Mouse (Mus musculus) heart, embryonic 11.5 days (tissue): ENCODE data around the gene Polr2f. TPM values are rescaled to one million over a fixed set of nuclear protein-coding genes. Genes with fewer than 3 reads are reported as not detected.

Experiments used
- ATAC-seq: fragments of 200-750 bp; cut with Nextera tagmentation; replicated peaks from 2 replicates; pipeline ENCODE4 v1.8.0; 2017; ENCODE audit warnings: moderate library complexity; ENCODE audit not compliant: insufficient number of reproducible peaks, low FRiP score, low TSS enrichment
- H3K27ac ChIP-seq: fragments of 300-500 bp; sonication (generic); 2 replicates; pipeline ENCODE4 v1.5.1; 2014; ENCODE audit warnings: mild to moderate bottlenecking, low read depth, low read length
- H3K27me3 ChIP-seq: fragments of 300-500 bp; sonication (generic); 2 replicates; pipeline ENCODE4 v1.6.1; 2014; ENCODE audit warnings: mild to moderate bottlenecking, low read length, mixed read lengths; ENCODE audit not compliant: control insufficient read depth, insufficient read depth
- H3K36me3 ChIP-seq: fragments of 300-500 bp; sonication (generic); 2 replicates; pipeline ENCODE4 v1.6.1; 2014; ENCODE audit warnings: mild to moderate bottlenecking, low read length, moderate library complexity, mixed read lengths; ENCODE audit not compliant: control insufficient read depth, insufficient read depth
- H3K4me1 ChIP-seq: fragments of 300-500 bp; sonication (generic); 2 replicates; pipeline ENCODE4 v1.6.1; 2014; ENCODE audit warnings: low read length; ENCODE audit not compliant: control insufficient read depth, insufficient read depth
- H3K4me2 ChIP-seq: fragments of 300-500 bp; sonication (generic); 2 replicates; pipeline ENCODE4 v1.6.1; 2014; ENCODE audit warnings: mild to moderate bottlenecking, moderate library complexity
- H3K4me3 ChIP-seq: fragments of 300-500 bp; sonication (generic); 2 replicates; pipeline ENCODE4 v1.5.1; 2014; ENCODE audit warnings: low read depth, low read length
- H3K9ac ChIP-seq: fragments of 300-500 bp; sonication (generic); 2 replicates; pipeline ENCODE4 v1.6.1; 2014; ENCODE audit warnings: mild to moderate bottlenecking, low read depth, low read length, moderate library complexity
- H3K9me3 ChIP-seq: fragments of 300-500 bp; sonication (generic); replicated peaks from 2 replicates; pipeline ENCODE4 v1.6.1; 2016; ENCODE audit warnings: low read length; ENCODE audit not compliant: control insufficient read depth
- WGBS: fragments of 180-500 bp; shearing (Covaris S2); extraction: QIAGEN DNeasy Blood & Tissue Kit; methylation state at CpG from one replicate; pipeline ENCODE4 v1.1.7; 2014; ENCODE audit not compliant: insufficient replicate concordance; 5-methylcytosine and 5-hydroxymethylcytosine counted together
- polyA plus RNA-seq: library from polyadenylated mRNA; unstranded; fragments of >200 nt; fragmentation: Nextera tagmentation; extraction: Ambion mirVana; gene quantifications from 2 replicates; pipeline ENCODE4 v1.2.1, GENCODE M21; 2014

The Polr2f gene
- polyA plus RNA-seq, 1 experiment from 2014 or later: 297 TPM

GRCm38 (mm10) chr15:79124331-79124875, 16.4 kb upstream of the Polr2f start:
- no peak for ATAC-seq
- no peak overlapping the region for H3K9ac ChIP-seq
- no peaks in the 10 kb centered on the region for H3K27me3 ChIP-seq
- H3K9me3 ChIP-seq: no peaks in the 10 kb centered on the region
- H3K4me1 ChIP-seq: peaks cover 8% of the 10 kb centered on the region
- 77% methylated on average over 10 of the region's 10 CpGs for WGBS
- H3K4me2 ChIP-seq: no peak overlapping the region
- H3K4me3 ChIP-seq: no peak overlapping the region
- H3K27ac ChIP-seq: peak overlapping the region; percentile 65
- peaks cover 60% of the 10 kb centered on the region for H3K36me3 ChIP-seq

- no peaks in the 10 kb centered on the region for H3K27me3 ChIP-seq
- no peak for ATAC-seq
- no peak overlapping the region for H3K9ac ChIP-seq
- H3K4me3 ChIP-seq: no peak overlapping the region
- H3K36me3 ChIP-seq: peaks cover 74% of the 10 kb centered on the region
- H3K27ac ChIP-seq: no peak overlapping the region
- H3K4me1 ChIP-seq: peaks cover 8% of the 10 kb centered on the region
- H3K4me2 ChIP-seq: no peak overlapping the region
- 76% methylated on average over 13 of the region's 13 CpGs for WGBS
- H3K9me3 ChIP-seq: no peaks in the 10 kb centered on the region
These were observed 14.4 kb upstream of the Polr2f start for GRCm38 (mm10) chr15:79126217-79126932.

- Histone ChIP-seq H3K4me2 (no peak overlapping the region), H3K27me3 (no peaks in the 10 kb centered on the region), H3K36me3 (peaks cover 81% of the 10 kb centered on the region), H3K27ac (no peak overlapping the region), H3K4me1 (peaks cover 8% of the 10 kb centered on the region), H3K9ac (no peak overlapping the region), H3K4me3 (no peak overlapping the region), H3K9me3 (no peaks in the 10 kb centered on the region)
- WGBS: 91% methylated on average over 12 of the region's 12 CpGs
- no peak for ATAC-seq
These were observed 13.7 kb upstream of the Polr2f start for GRCm38 (mm10) chr15:79127101-79127500.

- no peak for ATAC-seq
- H3K36me3 ChIP-seq: peaks cover 83% of the 10 kb centered on the region
- WGBS: 93% methylated on average over 5 of the region's 5 CpGs
- H3K4me2 ChIP-seq: no peak overlapping the region
- no peak overlapping the region for H3K4me3 ChIP-seq
- no peaks in the 10 kb centered on the region for H3K27me3 ChIP-seq
- H3K4me1 ChIP-seq: peaks cover 8% of the 10 kb centered on the region
- H3K9ac ChIP-seq: no peak overlapping the region
- no peaks in the 10 kb centered on the region for H3K9me3 ChIP-seq
- H3K27ac ChIP-seq: no peak overlapping the region
These were observed 12.6 kb upstream of the Polr2f start for GRCm38 (mm10) chr15:79128208-79128607.

- Histone ChIP-seq H3K4me1 (no peaks in the 10 kb centered on the region; the same call in none of the 2 replicates), H3K36me3 (peaks cover 79% of the 10 kb centered on the region), H3K4me2 (no peak overlapping the region), H3K27ac (no peak overlapping the region), H3K27me3 (no peaks in the 10 kb centered on the region), H3K9ac (no peak overlapping the region), H3K9me3 (no peaks in the 10 kb centered on the region), H3K4me3 (no peak overlapping the region)
- ATAC-seq: no peak
- WGBS: 83% methylated on average over 7 of the region's 7 CpGs
These were observed 11.5 kb upstream of the Polr2f start for GRCm38 (mm10) chr15:79129311-79129710.

- no peak for ATAC-seq
- Histone ChIP-seq H3K36me3 (peaks cover 65% of the 10 kb centered on the region), H3K4me3 (no peak overlapping the region), H3K9ac (no peak overlapping the region), H3K4me2 (no peak overlapping the region), H3K27me3 (no peaks in the 10 kb centered on the region), H3K4me1 (no peaks in the 10 kb centered on the region), H3K9me3 (no peaks in the 10 kb centered on the region), H3K27ac (no peak overlapping the region)
- WGBS: 81% methylated on average over 10 of the region's 10 CpGs
These were observed 10.0 kb upstream of the Polr2f start for GRCm38 (mm10) chr15:79130782-79131181.

GRCm38 (mm10) chr15:79131442-79131841, 9.4 kb upstream of the Polr2f start:
- Histone ChIP-seq H3K9ac (no peak overlapping the region), H3K36me3 (peaks cover 58% of the 10 kb centered on the region), H3K4me3 (no peak overlapping the region), H3K4me1 (no peaks in the 10 kb centered on the region), H3K27me3 (no peaks in the 10 kb centered on the region), H3K4me2 (no peak overlapping the region), H3K9me3 (no peaks in the 10 kb centered on the region), H3K27ac (no peak overlapping the region)
- ATAC-seq: no peak
- 60% methylated on average over 7 of the region's 7 CpGs for WGBS

- Histone ChIP-seq H3K36me3 (peaks cover 41% of the 10 kb centered on the region), H3K4me2 (no peak overlapping the region), H3K9ac (no peak overlapping the region), H3K4me1 (no peaks in the 10 kb centered on the region), H3K4me3 (no peak overlapping the region), H3K9me3 (no peaks in the 10 kb centered on the region), H3K27ac (no peak overlapping the region), H3K27me3 (no peaks in the 10 kb centered on the region)
- WGBS: 77% methylated on average over 6 of the region's 6 CpGs
- ATAC-seq: no peak
These were observed 7.6 kb upstream of the Polr2f start for GRCm38 (mm10) chr15:79133191-79133661.
